Mouse (Mus musculus) heart, adult 2 months (tissue): ENCODE results near the gene Tnk1.

Experiments
- CTCF ChIP-seq: fragments of 200-600 bp; IDR thresholded peaks from 2 replicates; pipeline ENCODE4 v1.8.1; 2022; ENCODE audit warnings: antibody characterized with exemption, mild to moderate bottlenecking, moderate library complexity
- POLR2A ChIP-seq: fragments of 200-500 bp; IDR thresholded peaks from 2 replicates; pipeline ENCODE4 v1.6.1; 2011; ENCODE audit warnings: mild to moderate bottlenecking, low read depth, low read length, control low read depth; ENCODE audit not compliant: insufficient read depth

DNA sequence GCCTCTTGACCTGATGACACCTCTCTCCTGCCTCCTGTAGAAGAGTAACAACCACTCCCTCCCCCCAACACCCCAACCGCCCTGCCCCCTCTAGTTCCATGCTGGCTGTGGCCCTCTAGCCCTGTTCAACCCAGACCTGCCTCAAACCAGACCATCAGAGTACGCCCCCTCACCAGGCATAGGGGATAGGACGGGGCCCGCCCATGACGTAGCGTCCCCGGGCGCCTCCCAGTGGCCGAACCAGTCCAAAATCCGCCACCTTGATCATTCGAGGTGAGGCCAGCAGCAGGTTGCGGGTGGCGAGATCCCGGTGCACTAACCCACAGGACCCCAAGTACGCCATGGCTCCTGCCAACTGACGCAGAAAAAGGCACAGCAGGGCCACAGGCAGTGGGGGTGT is 3.2 kb downstream of the Tnk1 start:
- TF ChIP-seq CTCF (peak; percentile 61), POLR2A (no peak)
